Mouse (Mus musculus) cerebral cortex, adult 2 months (tissue): ENCODE measurements around the gene Efcc1.

Experiments
- WGBS: fragments of 180-500 bp; shearing (Covaris S2); methylation state at CpG from one replicate; pipeline ENCODE4 v1.1.7; 2018; 5-methylcytosine and 5-hydroxymethylcytosine counted together

Efcc1 gene

DNA sequence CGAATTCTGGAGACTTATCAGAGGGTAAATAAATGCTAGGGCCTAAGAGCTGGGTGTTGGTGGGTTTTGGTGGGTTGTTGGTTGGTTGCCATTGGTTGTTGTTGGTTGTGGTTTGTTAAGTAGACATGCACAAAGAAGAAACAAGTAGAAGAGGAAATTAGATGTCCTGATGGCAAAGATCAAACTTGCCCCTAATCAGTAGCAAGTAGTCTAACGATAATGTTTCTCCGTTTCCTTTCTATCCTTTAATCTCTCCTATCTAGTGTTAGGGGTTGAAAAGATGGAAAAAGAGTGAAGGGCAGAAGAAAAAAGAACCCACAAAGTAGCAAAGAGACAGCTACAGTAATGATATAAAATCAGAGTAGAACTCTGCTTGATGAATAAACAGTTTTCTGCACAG is 14.0 kb downstream of the Efcc1 start:
- 93% methylated on average over 3 of the region's 3 CpGs for WGBS

- WGBS, result 44% methylated on average over 1 of the region's 1 CpGs
These were observed 14.6 kb downstream of the Efcc1 start for GRCm38 (mm10) chr6:87745301-87745700.

- WGBS, result 60% methylated on average over 3 of the region's 3 CpGs
These were observed 15.4 kb downstream of the Efcc1 start for GRCm38 (mm10) chr6:87746059-87746458.

GRCm38 (mm10) chr6:87746849-87747248 is 16.2 kb downstream of the Efcc1 start:
- 81% methylated on average over 2 of the region's 2 CpGs for WGBS

DNA sequence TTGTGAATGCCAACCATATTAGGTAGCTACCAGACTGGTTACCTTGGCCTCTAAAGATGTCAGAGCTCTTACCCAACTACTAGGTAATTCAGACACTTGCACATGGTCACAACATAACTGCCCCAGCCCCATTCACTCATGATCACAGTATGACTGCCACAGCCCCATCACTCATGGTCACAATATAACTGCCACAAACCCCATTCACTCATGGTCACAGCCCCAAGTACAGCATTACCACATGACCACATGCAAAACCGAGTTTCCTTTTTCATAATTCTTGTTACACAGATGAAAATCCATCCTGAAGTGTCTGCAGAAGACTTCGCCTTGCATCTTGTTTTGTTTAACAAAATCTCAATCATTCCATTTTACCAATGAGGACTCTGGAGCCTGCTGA is 17.4 kb downstream of the Efcc1 start:
- 91% methylated on average over 2 of the region's 2 CpGs for WGBS

- WGBS, result 90% methylated on average over 6 of the region's 6 CpGs
These were observed 17.9 kb downstream of the Efcc1 start for GRCm38 (mm10) chr6:87748531-87748930.

- 90% methylated on average over 8 of the region's 8 CpGs for WGBS
These were observed 19.7 kb downstream of the Efcc1 start for GRCm38 (mm10) chr6:87750184-87750910.

DNA sequence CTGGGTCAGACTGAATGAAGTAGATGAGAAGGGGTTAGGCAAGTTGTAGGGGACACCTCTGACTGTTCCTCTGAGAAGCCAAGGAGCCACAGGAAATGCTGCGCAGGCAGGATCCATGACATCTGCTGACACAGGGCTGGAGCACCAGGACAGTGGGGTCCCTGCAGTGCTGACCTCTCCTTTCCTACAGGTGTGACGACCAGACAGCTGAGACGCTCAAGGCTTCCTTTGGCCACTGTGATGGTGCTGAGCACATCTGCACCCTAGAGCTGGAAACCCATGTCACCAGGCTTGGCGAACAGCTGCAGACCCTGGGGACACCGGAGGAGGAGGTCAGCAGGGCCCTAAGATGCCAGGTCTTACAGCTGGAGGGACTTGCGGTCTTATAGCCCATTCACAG is 20.9 kb downstream of the Efcc1 start:
- WGBS, result 97% methylated on average over 6 of the region's 6 CpGs

DNA sequence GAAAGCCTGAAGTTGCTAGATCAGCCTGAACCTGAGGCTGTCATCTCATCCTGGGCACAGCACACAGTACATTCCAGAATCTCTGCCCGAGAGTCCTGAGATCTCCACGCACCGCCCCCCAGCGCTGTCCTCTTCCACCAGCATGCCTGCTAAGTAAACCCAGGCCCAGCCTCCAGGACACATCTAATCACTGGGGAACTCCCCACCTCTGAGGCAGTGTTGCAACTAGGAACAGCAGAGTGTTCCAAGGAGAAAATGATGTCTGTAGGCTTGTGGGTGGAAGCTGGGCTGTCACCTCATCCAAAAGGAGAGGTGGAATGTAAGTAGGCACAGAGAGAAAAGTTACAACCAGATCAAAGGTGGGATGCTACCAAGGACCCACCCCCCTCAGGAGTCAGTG is 24.5 kb downstream of the Efcc1 start:
- 97% methylated on average over 4 of the region's 4 CpGs for WGBS

DNA sequence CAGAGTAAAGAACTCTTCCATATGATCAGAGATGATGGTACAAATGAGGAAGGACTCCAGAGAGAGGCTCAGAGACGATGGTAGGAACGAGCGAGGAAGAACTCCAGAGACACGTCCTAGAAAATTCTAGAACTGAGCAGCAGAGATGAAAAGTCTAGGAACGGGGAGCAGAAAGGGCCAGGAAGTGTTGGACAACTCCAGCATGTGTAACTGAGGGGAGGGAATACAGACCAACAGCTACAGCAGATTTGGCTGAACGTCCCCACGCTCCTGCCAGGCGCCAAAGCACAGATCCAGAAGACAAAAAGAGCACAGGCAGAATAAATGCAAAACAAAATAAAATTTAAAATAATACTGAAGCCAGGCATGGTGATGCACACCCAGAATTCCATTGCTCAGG is 26.2 kb downstream of the Efcc1 start:
- WGBS, result 89% methylated on average over 8 of the region's 8 CpGs

GRCm38 (mm10) chr6:87759404-87759803 is 28.7 kb downstream of the Efcc1 start:
- 85% methylated on average over 3 of the region's 3 CpGs for WGBS

DNA sequence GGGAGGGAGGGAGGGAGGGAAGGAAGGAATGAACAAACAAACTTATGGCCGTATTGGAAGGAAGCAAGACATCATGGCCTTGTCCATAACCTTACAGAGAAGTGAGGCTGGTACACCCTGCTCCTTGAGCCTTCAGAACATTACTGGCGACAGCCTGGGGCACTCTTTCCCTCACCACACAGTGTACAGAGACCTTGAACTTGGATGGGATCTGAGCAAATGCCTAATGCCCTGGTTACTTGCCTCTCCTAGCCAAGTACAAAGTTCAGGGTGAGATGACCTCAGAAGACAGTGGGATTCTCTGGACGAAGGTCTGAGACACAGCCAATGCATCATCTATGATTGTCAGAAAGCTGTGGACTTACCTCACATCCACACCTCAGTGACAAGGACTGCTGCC is 29.2 kb downstream of the Efcc1 start:
- WGBS, result 72% methylated on average over 3 of the region's 3 CpGs

GRCm38 (mm10) chr6:87762161-87762560 is 31.5 kb downstream of the Efcc1 start:
- 90% methylated on average over 5 of the region's 5 CpGs for WGBS

DNA sequence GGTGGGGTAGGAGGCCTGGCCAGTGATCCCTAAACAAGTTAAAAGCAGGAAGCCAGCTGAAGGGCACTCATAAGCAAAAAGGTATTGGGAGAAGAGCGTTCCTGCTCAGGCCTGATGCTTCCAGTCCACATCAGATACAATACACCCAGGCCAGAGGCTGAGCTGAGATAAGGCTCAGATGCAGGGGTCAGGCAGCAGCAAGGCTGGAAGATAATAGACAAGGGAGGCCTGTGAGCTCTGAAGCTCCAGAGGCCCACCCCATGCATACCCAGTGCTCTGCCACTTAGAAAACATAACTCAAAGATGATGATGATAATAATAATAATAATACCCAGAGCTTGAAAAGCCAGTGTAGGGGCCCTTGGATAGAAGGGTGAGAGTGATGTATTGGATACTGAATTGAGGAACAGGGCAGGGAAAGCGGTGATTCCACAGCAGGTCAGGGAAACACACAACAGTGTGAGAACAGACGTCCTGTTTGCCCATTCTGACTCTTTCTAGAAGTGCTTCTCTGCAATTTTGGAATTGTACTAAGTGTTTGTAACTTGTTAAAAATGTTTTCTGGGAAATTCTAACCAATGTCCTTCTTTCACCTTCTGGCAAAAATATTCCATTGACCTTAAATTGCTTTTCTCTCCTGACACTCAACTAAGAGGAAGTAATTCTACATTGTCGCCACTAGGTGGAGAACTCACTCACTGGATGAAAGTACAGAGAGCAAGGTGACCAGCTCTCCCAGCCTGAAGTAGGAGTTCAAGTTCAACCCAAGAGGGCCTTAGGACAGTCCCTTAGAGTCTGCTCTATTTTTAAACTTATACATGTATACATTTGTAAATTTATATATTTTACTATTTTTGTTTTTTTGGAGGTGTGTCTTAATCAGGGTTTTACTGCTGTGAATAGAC is 33.0 kb downstream of the Efcc1 start:
- 62% methylated on average over 4 of the region's 4 CpGs for WGBS

DNA sequence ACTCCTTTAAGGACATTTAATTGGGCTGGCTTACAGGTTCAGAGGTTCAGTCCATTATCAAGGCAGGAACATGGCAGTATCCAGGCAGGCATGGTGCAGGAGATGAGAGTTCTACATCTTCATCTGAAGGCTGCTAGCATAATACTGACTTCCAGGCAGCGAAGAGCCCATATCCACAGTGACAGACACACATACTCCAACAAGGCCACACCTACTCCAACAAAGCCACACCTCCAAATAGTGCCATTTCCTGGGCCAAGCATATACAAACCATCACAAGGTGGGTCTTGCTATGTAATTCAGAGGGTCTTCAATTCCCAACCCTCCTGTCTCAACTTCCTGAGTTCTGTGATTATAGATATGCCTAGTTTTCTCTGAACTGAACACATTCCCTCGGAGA is 33.6 kb downstream of the Efcc1 start:
- 97% methylated on average over 2 of the region's 2 CpGs for WGBS

DNA sequence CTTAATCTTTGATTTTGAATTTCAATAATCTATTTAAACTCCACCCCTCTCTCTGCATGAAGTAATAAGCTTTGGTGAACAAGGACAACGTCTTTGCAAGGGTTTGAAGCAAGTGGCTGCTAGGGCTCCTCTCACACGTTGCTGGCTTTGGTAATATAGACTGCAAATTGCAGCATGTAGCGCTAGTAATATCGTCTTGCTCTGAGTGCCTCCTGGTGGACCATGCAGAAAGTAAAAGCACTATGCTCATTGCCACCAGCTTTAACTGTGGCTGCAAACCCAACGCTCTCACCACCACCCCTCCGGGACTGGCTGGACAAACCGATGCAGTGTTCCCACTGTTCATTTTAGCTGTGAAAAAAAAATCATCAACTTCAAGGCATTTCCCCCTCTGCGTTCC is 40.0 kb downstream of the Efcc1 start:
- WGBS, result 35% methylated on average over 8 of the region's 8 CpGs

DNA sequence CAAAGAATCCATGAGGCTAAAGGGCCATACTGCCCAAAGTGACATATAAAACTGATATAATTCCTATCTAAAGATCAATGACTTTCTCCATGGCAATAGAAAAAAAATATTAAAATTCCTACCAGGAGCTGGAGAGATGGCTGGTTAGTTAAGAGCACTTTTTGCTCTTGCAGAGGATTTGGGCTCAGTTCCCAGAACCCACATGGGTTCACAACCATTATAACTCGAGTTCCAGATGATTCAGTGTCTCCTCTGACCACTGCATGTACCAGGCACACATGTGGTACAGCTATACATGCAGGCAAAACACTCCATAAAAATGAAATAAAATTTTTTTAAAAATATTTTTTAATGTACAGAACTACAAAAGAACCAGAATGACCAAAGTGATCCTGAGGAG is 43.8 kb downstream of the Efcc1 start:
- 27% methylated on average over 1 of the region's 1 CpGs for WGBS

GRCm38 (mm10) chr6:87774909-87775308 is 44.2 kb downstream of the Efcc1 start:
- 83% methylated on average over 9 of the region's 9 CpGs for WGBS

GRCm38 (mm10) chr6:87775588-87776245 is 45.0 kb downstream of the Efcc1 start:
- 65% methylated on average over 3 of the region's 3 CpGs for WGBS

DNA sequence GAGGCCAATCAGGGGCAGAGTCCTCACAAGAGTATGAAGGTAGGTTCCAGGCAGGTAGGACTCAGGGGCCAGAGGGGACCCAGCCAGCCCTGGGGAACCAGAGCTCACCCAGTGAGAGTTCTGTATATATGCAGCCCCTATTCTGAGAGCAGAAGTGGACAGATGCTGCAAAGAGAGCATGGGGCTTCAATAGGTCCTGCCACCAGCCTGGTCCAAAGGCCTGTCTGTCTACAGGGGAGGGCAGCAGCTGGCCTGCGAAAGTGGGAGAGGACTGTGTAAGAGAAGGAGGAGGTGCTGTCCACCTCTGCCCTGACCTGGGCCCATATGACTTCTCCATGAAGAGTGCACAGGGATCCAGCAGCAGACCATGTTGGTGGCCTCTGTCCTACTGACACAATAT is 46.0 kb downstream of the Efcc1 start:
- WGBS, result 78% methylated on average over 1 of the region's 1 CpGs

- 72% methylated on average over 2 of the region's 2 CpGs for WGBS
These were observed 47.2 kb downstream of the Efcc1 start, which contains the start of gene Gp9 for GRCm38 (mm10) chr6:87777842-87778241. Gp9 (plus strand) TSS chr6:87778072.
